Mouse (Mus musculus) embryonic facial prominence, embryonic 11.5 days (tissue): ENCODE data around the gene Ywhab. TPM values are rescaled to one million over a fixed set of nuclear protein-coding genes. Genes with fewer than 3 reads are reported as not detected.

Experiments
- ATAC-seq: fragments of 200-750 bp; cut with Nextera tagmentation; replicated peaks from 2 replicates; pipeline ENCODE4 v1.8.0; 2017; ENCODE audit warnings: low read depth; ENCODE audit not compliant: insufficient number of reproducible peaks, low FRiP score, low TSS enrichment
- DNase-seq: peaks from one replicate; pipeline ENCODE4 v3.0.0-alpha.2; 2015; ENCODE audit warnings: low spot score
- H3K27ac ChIP-seq: fragments of 300-500 bp; sonication (generic); replicated peaks from 2 replicates; pipeline ENCODE4 v1.5.1; 2014; ENCODE audit warnings: mild to moderate bottlenecking, low read depth, low read length, control low read depth
- H3K27me3 ChIP-seq: fragments of 300-500 bp; sonication (generic); 2 replicates; pipeline ENCODE4 v1.6.1; 2014; ENCODE audit warnings: mild to moderate bottlenecking, low read length, moderate library complexity, mixed read lengths; ENCODE audit not compliant: control insufficient read depth, insufficient read depth
- H3K36me3 ChIP-seq: fragments of 300-500 bp; sonication (generic); replicated peaks from 2 replicates; pipeline ENCODE4 v1.6.1; 2014; ENCODE audit warnings: low read depth, mild to moderate bottlenecking, low read length, moderate library complexity, mixed read lengths; ENCODE audit not compliant: control insufficient read depth, insufficient read depth
- H3K4me1 ChIP-seq: fragments of 300-500 bp; sonication (generic); 2 replicates; pipeline ENCODE4 v1.6.1; 2014; ENCODE audit warnings: low read length, mixed read lengths; ENCODE audit not compliant: control insufficient read depth, insufficient read depth
- H3K4me2 ChIP-seq: fragments of 300-500 bp; sonication (generic); 2 replicates; pipeline ENCODE4 v1.6.1; 2014; ENCODE audit warnings: low read depth, mild to moderate bottlenecking, control low read depth, low read length, moderate library complexity
- H3K4me3 ChIP-seq: fragments of 300-500 bp; sonication (generic); 2 replicates; pipeline ENCODE4 v1.5.1; 2014; ENCODE audit warnings: low read depth, low read length, control low read depth
- H3K9ac ChIP-seq: fragments of 300-500 bp; sonication (generic); replicated peaks from 2 replicates; pipeline ENCODE4 v1.6.1; 2014; ENCODE audit warnings: mild to moderate bottlenecking, control low read depth, low read length
- H3K9me3 ChIP-seq: fragments of 300-500 bp; sonication (generic); replicated peaks from 2 replicates; pipeline ENCODE4 v1.6.1; 2016; ENCODE audit warnings: mild to moderate bottlenecking, low read length, inconsistent platforms, mixed read lengths; ENCODE audit not compliant: control insufficient read depth
- WGBS: fragments of 180-500 bp; shearing (Covaris S2); extraction: QIAGEN DNeasy Blood & Tissue Kit; methylation state at CpG from one replicate; pipeline ENCODE4 v1.1.7; 2014; 5-methylcytosine and 5-hydroxymethylcytosine counted together
- polyA plus RNA-seq: library from polyadenylated mRNA; unstranded; fragments of >200 nt; fragmentation: Nextera tagmentation; extraction: Ambion mirVana; gene quantifications from 2 replicates; pipeline ENCODE4 v1.2.1, GENCODE M21; 2014

The Ywhab gene
- polyA plus RNA-seq, 1 experiment from 2014 or later, result 344 TPM

DNA sequence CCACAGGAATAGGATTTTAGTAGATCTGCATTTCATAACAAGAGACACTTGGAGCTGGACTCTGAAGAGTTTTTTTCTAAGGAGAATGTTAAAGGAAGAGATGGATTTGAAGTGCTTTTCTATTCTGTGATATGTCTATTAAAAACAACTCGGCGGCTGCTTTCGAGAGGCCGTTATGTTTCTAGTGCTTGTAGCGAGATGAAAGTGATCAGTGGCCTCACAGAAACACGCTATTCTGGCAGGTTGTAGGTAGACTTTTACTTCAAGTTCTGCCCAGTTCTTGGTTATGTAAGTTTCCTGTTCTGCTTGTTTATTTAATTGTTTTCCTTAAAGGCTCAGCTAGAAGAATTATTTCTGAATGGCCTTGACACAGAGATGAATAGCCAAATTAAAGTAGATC lies 4.2 kb downstream of the Ywhab start:
- ATAC-seq, result no peak
- DNase-seq, result no peak
- Histone ChIP-seq H3K9me3 (no peaks in the 10 kb centered on the region), H3K9ac (no peak overlapping the region), H3K4me3 (no peak overlapping the region), H3K27me3 (no peaks in the 10 kb centered on the region), H3K36me3 (no peaks in the 10 kb centered on the region), H3K27ac (no peak overlapping the region), H3K4me2 (no peak overlapping the region), H3K4me1 (no peaks in the 10 kb centered on the region; the same call in 1 of the 2 replicates)
- 93% methylated on average over 6 of the region's 6 CpGs for WGBS

DNA sequence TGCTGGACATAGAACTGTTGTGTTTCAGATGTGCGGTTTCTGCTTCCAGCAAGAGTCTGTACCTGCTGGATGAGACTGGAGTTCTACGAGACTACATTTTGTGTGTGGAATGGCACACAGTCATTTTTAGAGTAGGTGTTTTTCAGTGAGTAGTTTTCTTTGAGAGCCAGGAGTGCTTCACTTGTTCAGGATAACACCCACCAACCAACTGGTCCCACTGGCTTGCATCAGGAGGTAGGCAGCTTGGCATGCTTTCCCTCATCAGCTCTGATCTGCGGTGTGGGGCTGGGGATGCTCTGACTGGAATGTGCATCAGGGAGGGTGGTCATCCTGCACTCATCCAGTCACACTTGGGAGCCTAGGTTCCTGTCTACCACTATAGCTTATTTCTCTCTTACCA lies 7.9 kb downstream of the Ywhab start:
- DNase-seq (no peak), ATAC-seq (no peak)

DNA sequence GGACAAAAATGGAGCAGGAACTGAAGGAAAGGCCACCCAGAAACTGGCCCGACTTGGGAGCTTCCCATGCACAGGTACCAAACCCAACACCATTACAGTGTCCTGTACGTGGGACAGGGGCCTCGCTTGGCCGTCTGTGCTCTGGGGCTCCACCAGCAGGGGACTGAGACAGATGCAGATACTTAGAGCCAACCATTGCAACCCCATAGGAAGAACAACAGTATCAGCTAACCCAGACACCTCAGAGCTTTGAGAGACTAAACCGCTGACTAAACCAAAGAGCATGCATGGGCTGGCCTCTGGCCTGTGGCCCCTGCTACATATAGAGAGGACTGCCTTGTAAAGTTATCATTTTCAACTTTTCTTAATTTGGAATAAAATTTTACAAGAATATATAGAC lies 9.7 kb downstream of the Ywhab start:
- Histone ChIP-seq H3K4me1 (no peaks in the 10 kb centered on the region), H3K9me3 (no peaks in the 10 kb centered on the region), H3K27ac (no peak overlapping the region), H3K4me3 (no peak overlapping the region), H3K9ac (no peak overlapping the region), H3K36me3 (no peaks in the 10 kb centered on the region), H3K4me2 (no peak overlapping the region), H3K27me3 (no peaks in the 10 kb centered on the region)
- ATAC-seq (no peak), DNase-seq (no peak)
- 85% methylated on average over 5 of the region's 5 CpGs for WGBS

More for the DNA sequence above, 7.9 kb downstream of the Ywhab start:
- 89% methylated on average over 3 of the region's 3 CpGs for WGBS
- Histone ChIP-seq H3K9me3 (no peaks in the 10 kb centered on the region), H3K4me1 (no peaks in the 10 kb centered on the region), H3K27me3 (no peaks in the 10 kb centered on the region), H3K4me2 (no peak overlapping the region), H3K9ac (no peak overlapping the region), H3K27ac (no peak overlapping the region), H3K36me3 (no peaks in the 10 kb centered on the region), H3K4me3 (no peak overlapping the region)

DNA sequence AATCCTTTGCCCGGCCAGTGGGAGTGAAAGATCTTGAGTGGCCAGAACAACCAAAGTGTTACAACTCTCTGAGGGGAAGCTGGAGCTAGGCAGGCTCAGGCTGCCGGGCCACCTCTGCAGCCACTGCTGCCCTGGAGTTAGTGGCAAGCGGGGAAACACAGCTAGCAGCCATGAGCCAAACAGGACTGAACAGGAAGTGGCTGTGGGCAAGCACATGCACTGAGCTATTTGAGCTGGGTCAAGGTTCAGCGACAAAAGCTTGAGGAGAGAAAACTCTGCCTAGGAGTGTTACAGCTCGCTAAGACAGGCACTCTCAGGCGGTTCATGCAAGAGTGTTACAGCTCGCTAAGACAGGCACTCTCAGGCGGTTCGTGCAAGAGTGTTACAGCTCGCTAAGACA lies 12.2 kb downstream of the Ywhab start:
- Histone ChIP-seq H3K4me2 (no peak overlapping the region), H3K36me3 (no peaks in the 10 kb centered on the region; the same call in 1 of the 2 replicates), H3K9ac (no peak overlapping the region), H3K9me3 (no peaks in the 10 kb centered on the region), H3K4me1 (no peaks in the 10 kb centered on the region), H3K27me3 (no peaks in the 10 kb centered on the region), H3K4me3 (no peak overlapping the region), H3K27ac (no peak overlapping the region)
- WGBS, result 64% methylated on average over 10 of the region's 10 CpGs
- DNase-seq (peak; percentile 28), ATAC-seq (no peak)

DNA sequence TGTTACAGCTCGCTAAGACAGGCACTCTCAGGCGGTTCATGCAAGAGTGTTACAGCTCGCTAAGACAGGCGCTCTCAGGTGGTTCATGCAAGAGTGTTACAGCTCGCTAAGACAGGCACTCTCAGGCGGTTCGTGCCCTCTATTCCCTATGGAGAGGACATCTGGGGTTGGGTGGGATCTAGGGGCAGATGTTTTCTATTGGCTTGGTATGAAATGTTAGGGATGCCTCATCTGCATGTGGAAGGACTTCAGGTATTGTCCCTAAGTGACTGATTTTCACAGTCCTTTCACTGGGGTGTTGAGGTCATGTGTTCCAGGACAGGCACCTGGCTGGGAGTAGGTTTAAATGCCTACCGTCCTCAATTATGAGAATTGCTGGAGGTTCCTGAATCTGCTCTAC lies 12.8 kb downstream of the Ywhab start:
- 91% methylated on average over 7 of the region's 8 CpGs for WGBS
- Histone ChIP-seq H3K4me1 (no peaks in the 10 kb centered on the region), H3K27me3 (no peaks in the 10 kb centered on the region), H3K9me3 (no peaks in the 10 kb centered on the region), H3K9ac (no peak overlapping the region), H3K36me3 (no peaks in the 10 kb centered on the region; the same call in 1 of the 2 replicates), H3K27ac (no peak overlapping the region), H3K4me3 (no peak overlapping the region), H3K4me2 (no peak overlapping the region)
- ATAC-seq, result no peak
- DNase-seq, result no peak

DNA sequence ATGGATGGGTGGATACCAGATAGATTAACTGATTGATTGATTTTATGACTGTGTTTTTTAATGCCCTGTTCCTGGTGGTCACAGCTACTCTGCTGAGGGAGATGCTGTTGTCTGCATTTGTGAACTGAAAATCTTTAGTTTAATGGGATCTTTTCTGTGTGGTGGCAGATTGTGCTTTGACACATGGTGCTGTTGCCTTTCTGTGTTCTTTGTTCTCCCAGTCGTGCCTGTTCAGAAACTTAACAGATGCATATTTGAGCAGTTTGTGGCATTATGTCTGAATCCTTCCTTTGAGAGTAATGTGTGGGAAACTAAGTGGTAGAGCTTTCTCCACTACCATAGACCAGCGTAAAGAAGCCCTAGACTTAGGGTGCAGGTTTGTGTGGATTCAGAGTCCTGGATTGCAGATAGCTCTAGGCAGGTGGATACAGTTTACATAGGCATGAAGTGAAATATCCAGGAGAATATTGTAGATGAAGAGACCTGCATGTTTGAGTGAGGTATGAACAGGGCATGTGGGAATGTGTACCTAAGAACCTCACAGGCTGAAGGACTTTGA lies 13.3 kb downstream of the Ywhab start:
- no peaks in the 10 kb centered on the region for H3K27me3 ChIP-seq
- no peak overlapping the region for H3K9ac ChIP-seq
- no peak overlapping the region for H3K4me3 ChIP-seq
- ATAC-seq (no peak), DNase-seq (no peak)
- H3K4me2 ChIP-seq, result no peak overlapping the region
- WGBS, result 79% methylated on average over 2 of the region's 2 CpGs
- no peaks in the 10 kb centered on the region; the same call in 1 of the 2 replicates for H3K36me3 ChIP-seq
- no peaks in the 10 kb centered on the region for H3K9me3 ChIP-seq
- H3K27ac ChIP-seq, result no peak overlapping the region
- no peaks in the 10 kb centered on the region for H3K4me1 ChIP-seq

DNA sequence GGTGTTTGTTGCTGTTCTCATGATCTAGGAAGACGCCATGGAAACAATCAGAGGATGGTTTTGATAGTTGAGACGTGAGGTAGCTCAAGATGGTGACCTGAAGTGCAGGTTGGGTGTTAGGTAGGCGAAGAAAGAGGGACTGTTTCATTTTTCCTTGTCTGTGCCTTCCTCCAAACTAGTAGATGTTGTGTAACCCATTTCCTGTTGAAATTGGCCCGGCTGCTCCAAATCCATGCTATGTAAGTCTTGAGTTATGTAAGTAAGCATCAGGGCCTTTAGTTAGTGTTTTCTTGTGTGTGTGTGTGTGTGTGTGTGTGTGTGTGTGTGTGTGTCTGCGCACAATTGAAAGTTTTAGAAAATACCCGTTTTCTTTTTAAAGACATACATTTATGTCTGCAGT lies 14.5 kb downstream of the Ywhab start:
- Histone ChIP-seq H3K36me3 (no peaks in the 10 kb centered on the region; the same call in none of the 2 replicates), H3K27ac (no peak overlapping the region), H3K4me2 (no peak overlapping the region), H3K4me3 (no peak overlapping the region), H3K9me3 (no peaks in the 10 kb centered on the region), H3K27me3 (no peaks in the 10 kb centered on the region), H3K9ac (no peak overlapping the region), H3K4me1 (no peaks in the 10 kb centered on the region)
- DNase-seq, result no peak
- WGBS, result 90% methylated on average over 6 of the region's 6 CpGs
- no peak for ATAC-seq

DNA sequence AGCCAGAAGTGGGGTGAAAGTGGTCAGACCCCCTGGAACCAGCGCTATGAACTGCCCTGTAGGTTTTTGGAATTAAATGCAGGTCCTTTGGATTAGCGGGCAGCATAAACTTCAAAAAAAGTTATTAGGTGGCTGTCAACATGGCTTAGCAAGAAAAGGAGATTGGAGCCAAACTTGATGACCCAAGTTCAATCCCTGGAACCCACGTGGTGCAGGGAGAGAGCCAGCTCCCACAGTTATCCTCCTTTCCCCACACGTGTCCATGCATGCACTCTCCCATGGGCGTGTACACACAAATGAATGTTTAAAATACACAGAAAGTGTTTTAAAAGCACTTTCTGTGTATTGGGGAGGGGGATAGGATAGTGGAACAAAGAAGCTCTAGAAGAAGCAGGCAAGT lies 15.7 kb downstream of the Ywhab start:
- no peak overlapping the region for H3K4me2 ChIP-seq
- H3K4me1 ChIP-seq, result no peaks in the 10 kb centered on the region
- H3K36me3 ChIP-seq, result no peaks in the 10 kb centered on the region; the same call in none of the 2 replicates
- no peak overlapping the region for H3K27ac ChIP-seq
- 87% methylated on average over 5 of the region's 5 CpGs for WGBS
- H3K9me3 ChIP-seq, result no peaks in the 10 kb centered on the region
- DNase-seq (no peak), ATAC-seq (no peak)
- H3K4me3 ChIP-seq, result no peak overlapping the region
- H3K27me3 ChIP-seq, result no peaks in the 10 kb centered on the region
- H3K9ac ChIP-seq, result no peak overlapping the region
